Mouse (Mus musculus): Measurements from ENCODE around the gene Hpcal4. TPM values are rescaled to one million over a fixed set of nuclear protein-coding genes. Genes with fewer than 3 reads are reported as not detected.
A peak's percentile ranks its signal among the peaks of the same experiment; 100 is the strongest.

The Hpcal4 gene
- polyA plus RNA-seq, 1 experiment from 2014 or later, result 52.8 TPM

GRCm38 (mm10) chr4:123229166-123229565, 46.1 kb downstream of the Hpcal4 start:
- Histone ChIP-seq H3K27me3 (replicated peaks) (peaks cover 22% of the 10 kb centered on the region), H3K4me3 (no peak overlapping the region), H3K4me1 (peaks cover 6% of the 10 kb centered on the region), H3K9me3 (no peaks in the 10 kb centered on the region), H3K9ac (no peak overlapping the region), H3K27ac (no peak overlapping the region), H3K4me2 (no peak overlapping the region), H3K36me3 (replicated peaks) (no peaks in the 10 kb centered on the region)
- 89% methylated on average over 11 of the region's 11 CpGs for WGBS
- no peak for ATAC-seq (replicated peaks)

GRCm38 (mm10) chr4:123232841-123233240, 49.8 kb downstream of the Hpcal4 start:
- peaks cover 6% of the 10 kb centered on the region for H3K4me1 ChIP-seq
- 67% methylated on average over 3 of the region's 3 CpGs for WGBS
- H3K4me2 ChIP-seq, result no peak overlapping the region
- peaks cover 31% of the 10 kb centered on the region for H3K27me3 ChIP-seq (replicated peaks)
- H3K36me3 ChIP-seq (replicated peaks), result no peaks in the 10 kb centered on the region
- no peak overlapping the region for H3K4me3 ChIP-seq
- no peak overlapping the region for H3K27ac ChIP-seq
- H3K9me3 ChIP-seq, result no peaks in the 10 kb centered on the region
- H3K9ac ChIP-seq, result no peak overlapping the region
- no peak for ATAC-seq (replicated peaks)

GRCm38 (mm10) chr4:123233492-123234084, 50.6 kb downstream of the Hpcal4 start, which contains the start of gene Heyl:
Heyl (plus strand) TSS chr4:123233556.
- Histone ChIP-seq H3K27me3 (replicated peaks) (peaks cover 37% of the 10 kb centered on the region), H3K36me3 (replicated peaks) (no peaks in the 10 kb centered on the region), H3K9ac (no peak within 1 kb of the TSS), H3K4me2 (peak within 1 kb of the TSS; percentile 60), H3K27ac (no peak within 1 kb of the TSS), H3K4me1 (peaks cover 6% of the 10 kb centered on the region), H3K4me3 (peak within 1 kb of the TSS; percentile 30), H3K9me3 (no peaks in the 10 kb centered on the region)
- no peak; the same call in 1 of the 2 replicates for ATAC-seq (replicated peaks)
- WGBS, result 2% methylated on average over 45 of the region's 52 CpGs

- 68% methylated on average over 9 of the region's 9 CpGs for WGBS
- Histone ChIP-seq H3K36me3 (replicated peaks) (no peaks in the 10 kb centered on the region), H3K4me2 (no peak overlapping the region), H3K9me3 (no peaks in the 10 kb centered on the region), H3K4me3 (no peak overlapping the region), H3K27me3 (replicated peaks) (peaks cover 52% of the 10 kb centered on the region), H3K9ac (no peak overlapping the region), H3K4me1 (peaks cover 11% of the 10 kb centered on the region), H3K27ac (no peak overlapping the region)
- no peak for ATAC-seq (replicated peaks)
Observed at GRCm38 (mm10) chr4:123235835-123236430, 52.9 kb downstream of the Hpcal4 start.

- Histone ChIP-seq H3K9me3 (no peaks in the 10 kb centered on the region), H3K27ac (no peak overlapping the region), H3K4me2 (no peak overlapping the region), H3K36me3 (replicated peaks) (no peaks in the 10 kb centered on the region), H3K27me3 (replicated peaks) (peaks cover 52% of the 10 kb centered on the region), H3K4me3 (no peak overlapping the region), H3K4me1 (peaks cover 11% of the 10 kb centered on the region), H3K9ac (no peak overlapping the region)
- 89% methylated on average over 13 of the region's 13 CpGs for WGBS
- ATAC-seq (replicated peaks), result no peak
Observed at GRCm38 (mm10) chr4:123236431-123237031, 53.5 kb downstream of the Hpcal4 start.

GRCm38 (mm10) chr4:123237386-123238266, 54.6 kb downstream of the Hpcal4 start:
- no peaks in the 10 kb centered on the region for H3K9me3 ChIP-seq
- WGBS, result 64% methylated on average over 6 of the region's 6 CpGs
- H3K4me3 ChIP-seq, result no peak overlapping the region
- H3K27ac ChIP-seq, result no peak overlapping the region
- H3K4me2 ChIP-seq, result no peak overlapping the region
- no peak overlapping the region for H3K9ac ChIP-seq
- no peaks in the 10 kb centered on the region for H3K36me3 ChIP-seq (replicated peaks)
- no peak for ATAC-seq (replicated peaks)
- H3K4me1 ChIP-seq, result peaks cover 11% of the 10 kb centered on the region
- H3K27me3 ChIP-seq (replicated peaks), result peaks cover 45% of the 10 kb centered on the region

- Histone ChIP-seq H3K4me2 (peak overlapping the region; percentile 59), H3K9me3 (no peaks in the 10 kb centered on the region), H3K36me3 (replicated peaks) (no peaks in the 10 kb centered on the region), H3K27me3 (replicated peaks) (peaks cover 25% of the 10 kb centered on the region), H3K27ac (no peak overlapping the region), H3K9ac (peak overlapping the region; percentile 12; the same call in 1 of the 2 replicates), H3K4me3 (peak overlapping the region; percentile 33), H3K4me1 (peaks cover 6% of the 10 kb centered on the region)
- 5% methylated on average over 57 of the region's 58 CpGs for WGBS
- no peak; the same call in 1 of the 2 replicates for ATAC-seq (replicated peaks)
Observed at GRCm38 (mm10) chr4:123239361-123240203, 56.6 kb downstream of the Hpcal4 start.

Other genes starting within 250 kb of the Hpcal4 start
- gene Mfsd2a, start 222.0 kb upstream of the Hpcal4 start, polyA plus RNA-seq (2015; fragmentation: Nextera tagmentation; extraction: Ambion mirVana), result 33.4 and 36.0 TPM in 2 replicates
- 83.1 and 86.7 TPM in 2 replicates for gene Mycl, start 187.6 kb upstream of the Hpcal4 start, polyA plus RNA-seq (2015; fragmentation: Nextera tagmentation; extraction: Ambion mirVana)
- gene Trit1, start 166.6 kb upstream of the Hpcal4 start, polyA plus RNA-seq (2015; fragmentation: Nextera tagmentation; extraction: Ambion mirVana), result 25.3 and 25.8 TPM in 2 replicates
- gene Bmp8b, start 78.1 kb upstream of the Hpcal4 start, polyA plus RNA-seq (2015; fragmentation: Nextera tagmentation; extraction: Ambion mirVana), result 0.36 and 0.56 TPM in 2 replicates
- 0.25 and 0.66 TPM in 2 replicates for gene Oxct2b, start 67.0 kb upstream of the Hpcal4 start, polyA plus RNA-seq (2015; fragmentation: Nextera tagmentation; extraction: Ambion mirVana)
- gene Ppie, start 43.3 kb upstream of the Hpcal4 start, polyA plus RNA-seq (2015; fragmentation: Nextera tagmentation; extraction: Ambion mirVana), result 55.5 and 55.6 TPM in 2 replicates
- 0.32 TPM in 1 of 2 replicates, not detected in the other for gene Nt5c1a, start 18.3 kb downstream of the Hpcal4 start, polyA plus RNA-seq (2015; fragmentation: Nextera tagmentation; extraction: Ambion mirVana)
- 6.9 and 7.0 TPM in 2 replicates for gene Heyl, start 50.3 kb downstream of the Hpcal4 start, polyA plus RNA-seq (2015; fragmentation: Nextera tagmentation; extraction: Ambion mirVana)
- 30.5 and 31.8 TPM in 2 replicates for gene Pabpc4, start 79.1 kb downstream of the Hpcal4 start, polyA plus RNA-seq (2015; fragmentation: Nextera tagmentation; extraction: Ambion mirVana)
- 0.26 TPM in 1 of 2 replicates, not detected in the other for gene Oxct2a, start 140.4 kb downstream of the Hpcal4 start, polyA plus RNA-seq (2015; fragmentation: Nextera tagmentation; extraction: Ambion mirVana)
- 0.46 TPM in 1 of 2 replicates, not detected in the other for gene Bmp8a, start 160.0 kb downstream of the Hpcal4 start, polyA plus RNA-seq (2015; fragmentation: Nextera tagmentation; extraction: Ambion mirVana)